Mouse (Mus musculus): Measurements from ENCODE around the gene Slc12a6. TPM values are rescaled to one million over a fixed set of nuclear protein-coding genes. Genes with fewer than 3 reads are reported as not detected.

The Slc12a6 gene
- total RNA-seq, 1 experiment, result 20.7 TPM

- no peaks in the 10 kb centered on the region for H3K4me1 ChIP-seq (ENCODE audit: control insufficient read depth in 2 of 2, insufficient read depth in 2 of 2, low read length in 2 of 2, poor library complexity in 1 of 2)
- no peaks in the 10 kb centered on the region for H3K9me3 ChIP-seq (ENCODE audit: control insufficient read depth, insufficient read depth, low read depth, low read length)
- no peak overlapping the region for H3K9ac ChIP-seq (ENCODE audit: insufficient read depth, low read depth, low read length, poor library complexity, severe bottlenecking)
- no peaks in the 10 kb centered on the region for H3K36me3 ChIP-seq (ENCODE audit: control insufficient read depth, insufficient read depth, low read length, poor library complexity, severe bottlenecking)
- H3K27ac ChIP-seq (ENCODE audit: insufficient read depth, low read depth, low read length, poor library complexity, severe bottlenecking), result no peak overlapping the region
- no peak for DNase-seq (ENCODE audit: low read depth, low spot score)
- H3K4me3 ChIP-seq (ENCODE audit: insufficient read depth in 1 of 2, low read depth in 1 of 2, low read length in 2 of 2, poor library complexity in 1 of 2, severe bottlenecking in 1 of 2), result no peak overlapping the region
- in situ Hi-C loops (cut with MboI; ENCODE audit: low sequenced_read_pairs in 2 of 2, unreplicated experiment in 2 of 2), result no loop called here
- TF ChIP-seq ZC3H11A (IDR thresholded peaks at IDR 0.05; ENCODE audit: borderline replicate concordance, low read depth, low read length), result no peak
- no peak for TF ChIP-seq HCFC1 (IDR thresholded peaks at IDR 0.05; ENCODE audit: borderline replicate concordance, insufficient read depth, low read length)
- no peak for TF ChIP-seq ZNF384 (IDR thresholded peaks at IDR 0.05; ENCODE audit: low read depth, low read length)
- no peak for TF ChIP-seq MAFK (IDR thresholded peaks at IDR 0.05; ENCODE audit: insufficient read depth, low read depth, low read length)
- no peak for TF ChIP-seq CHD2 (IDR thresholded peaks at IDR 0.05; ENCODE audit: low read depth, low read length)
Measured at GRCm38 (mm10) chr2:112292823-112293222, 27.2 kb downstream of the Slc12a6 start.

DNA sequence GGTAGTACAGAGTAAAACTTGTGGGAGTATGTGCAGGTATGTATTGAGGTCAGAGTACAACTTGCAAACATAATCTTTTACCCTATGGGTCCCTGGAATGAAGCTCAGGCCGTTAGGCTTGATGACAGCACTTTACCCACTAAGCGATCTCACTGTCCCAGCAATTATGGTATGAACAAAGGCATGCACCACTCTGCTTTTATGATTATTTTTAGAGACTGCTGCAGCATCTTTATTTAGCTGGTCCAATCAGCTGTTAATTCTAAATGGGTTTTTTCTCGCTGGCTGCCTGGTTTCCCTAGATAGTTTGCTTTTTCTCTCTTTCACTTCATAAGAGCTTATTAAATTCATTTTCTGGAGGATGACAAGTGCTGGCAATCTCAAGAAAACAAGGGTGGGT lies 30.6 kb downstream of the Slc12a6 start:
- H3K9me3 ChIP-seq (ENCODE audit: control insufficient read depth, insufficient read depth, low read depth, low read length), result no peaks in the 10 kb centered on the region
- TF ChIP-seq ZC3H11A (IDR thresholded peaks at IDR 0.05; ENCODE audit: borderline replicate concordance, low read depth, low read length) (no peak), CHD2 (IDR thresholded peaks at IDR 0.05; ENCODE audit: low read depth, low read length) (no peak), HCFC1 (IDR thresholded peaks at IDR 0.05; ENCODE audit: borderline replicate concordance, insufficient read depth, low read length) (no peak), ZNF384 (IDR thresholded peaks at IDR 0.05; ENCODE audit: low read depth, low read length) (no peak), MAFK (IDR thresholded peaks at IDR 0.05; ENCODE audit: insufficient read depth, low read depth, low read length) (no peak)
- no peak overlapping the region for H3K9ac ChIP-seq (ENCODE audit: insufficient read depth, low read depth, low read length, poor library complexity, severe bottlenecking)
- H3K27ac ChIP-seq (ENCODE audit: insufficient read depth, low read depth, low read length, poor library complexity, severe bottlenecking), result no peak overlapping the region
- H3K36me3 ChIP-seq (ENCODE audit: control insufficient read depth, insufficient read depth, low read length, poor library complexity, severe bottlenecking), result no peaks in the 10 kb centered on the region
- no peak overlapping the region for H3K4me3 ChIP-seq (ENCODE audit: insufficient read depth in 1 of 2, low read depth in 1 of 2, low read length in 2 of 2, poor library complexity in 1 of 2, severe bottlenecking in 1 of 2)
- in situ Hi-C loops (cut with MboI; ENCODE audit: low sequenced_read_pairs in 2 of 2, unreplicated experiment in 2 of 2), result no loop called here
- H3K4me1 ChIP-seq (ENCODE audit: control insufficient read depth in 2 of 2, insufficient read depth in 2 of 2, low read length in 2 of 2, poor library complexity in 1 of 2), result no peaks in the 10 kb centered on the region
- no peak for DNase-seq (ENCODE audit: low read depth, low spot score)

GRCm38 (mm10) chr2:112298221-112298620 lies 32.6 kb downstream of the Slc12a6 start:
- Histone ChIP-seq H3K4me1 (ENCODE audit: control insufficient read depth in 2 of 2, insufficient read depth in 2 of 2, low read length in 2 of 2, poor library complexity in 1 of 2) (no peaks in the 10 kb centered on the region), H3K4me3 (ENCODE audit: insufficient read depth in 1 of 2, low read depth in 1 of 2, low read length in 2 of 2, poor library complexity in 1 of 2, severe bottlenecking in 1 of 2) (no peak overlapping the region), H3K36me3 (ENCODE audit: control insufficient read depth, insufficient read depth, low read length, poor library complexity, severe bottlenecking) (no peaks in the 10 kb centered on the region), H3K27ac (ENCODE audit: insufficient read depth, low read depth, low read length, poor library complexity, severe bottlenecking) (no peak overlapping the region), H3K9me3 (ENCODE audit: control insufficient read depth, insufficient read depth, low read depth, low read length) (no peaks in the 10 kb centered on the region), H3K9ac (ENCODE audit: insufficient read depth, low read depth, low read length, poor library complexity, severe bottlenecking) (no peak overlapping the region)
- no peak for DNase-seq (ENCODE audit: low read depth, low spot score)
- in situ Hi-C loops (cut with MboI; ENCODE audit: low sequenced_read_pairs in 2 of 2, unreplicated experiment in 2 of 2), result no loop called here
- TF ChIP-seq ZNF384 (IDR thresholded peaks at IDR 0.05; ENCODE audit: low read depth, low read length) (no peak), CHD2 (IDR thresholded peaks at IDR 0.05; ENCODE audit: low read depth, low read length) (no peak), HCFC1 (IDR thresholded peaks at IDR 0.05; ENCODE audit: borderline replicate concordance, insufficient read depth, low read length) (no peak), ZC3H11A (IDR thresholded peaks at IDR 0.05; ENCODE audit: borderline replicate concordance, low read depth, low read length) (no peak), MAFK (IDR thresholded peaks at IDR 0.05; ENCODE audit: insufficient read depth, low read depth, low read length) (no peak)

DNA sequence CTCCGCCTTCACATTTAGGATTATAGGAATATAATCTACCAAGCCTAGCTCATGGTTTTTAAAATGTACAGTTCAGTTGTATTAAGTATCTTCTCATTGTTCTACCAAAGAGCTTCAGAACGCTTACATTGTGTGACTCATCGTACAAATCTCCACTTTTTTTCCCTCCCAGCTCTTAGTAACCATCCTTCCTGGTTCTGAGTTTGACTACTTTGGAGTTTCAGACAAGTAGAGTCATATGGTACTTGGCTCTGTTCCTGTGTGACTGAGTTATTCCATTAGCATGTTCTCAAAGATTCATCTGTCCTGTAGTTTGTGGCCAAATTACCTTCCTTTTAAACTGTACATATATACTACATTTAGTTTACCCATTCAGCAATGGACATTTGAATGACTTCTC lies 43.0 kb downstream of the Slc12a6 start:
- no peaks in the 10 kb centered on the region for H3K9me3 ChIP-seq (ENCODE audit: control insufficient read depth, insufficient read depth, low read depth, low read length)
- no peaks in the 10 kb centered on the region for H3K36me3 ChIP-seq (ENCODE audit: control insufficient read depth, insufficient read depth, low read length, poor library complexity, severe bottlenecking)
- DNase-seq (ENCODE audit: low read depth, low spot score), result no peak
- H3K4me1 ChIP-seq (ENCODE audit: control insufficient read depth in 2 of 2, insufficient read depth in 2 of 2, low read length in 2 of 2, poor library complexity in 1 of 2), result no peaks in the 10 kb centered on the region
- H3K27ac ChIP-seq (ENCODE audit: insufficient read depth, low read depth, low read length, poor library complexity, severe bottlenecking), result no peak overlapping the region
- no peak for TF ChIP-seq ZNF384 (IDR thresholded peaks at IDR 0.05; ENCODE audit: low read depth, low read length)
- TF ChIP-seq CHD2 (IDR thresholded peaks at IDR 0.05; ENCODE audit: low read depth, low read length), result no peak
- no peak for TF ChIP-seq MAFK (IDR thresholded peaks at IDR 0.05; ENCODE audit: insufficient read depth, low read depth, low read length)
- no peak for TF ChIP-seq ZC3H11A (IDR thresholded peaks at IDR 0.05; ENCODE audit: borderline replicate concordance, low read depth, low read length)
- no peak for TF ChIP-seq HCFC1 (IDR thresholded peaks at IDR 0.05; ENCODE audit: borderline replicate concordance, insufficient read depth, low read length)
- H3K9ac ChIP-seq (ENCODE audit: insufficient read depth, low read depth, low read length, poor library complexity, severe bottlenecking), result no peak overlapping the region
- in situ Hi-C loops (cut with MboI; ENCODE audit: low sequenced_read_pairs in 2 of 2, unreplicated experiment in 2 of 2), result no loop called here
- no peak overlapping the region for H3K4me3 ChIP-seq (ENCODE audit: insufficient read depth in 1 of 2, low read depth in 1 of 2, low read length in 2 of 2, poor library complexity in 1 of 2, severe bottlenecking in 1 of 2)

DNA sequence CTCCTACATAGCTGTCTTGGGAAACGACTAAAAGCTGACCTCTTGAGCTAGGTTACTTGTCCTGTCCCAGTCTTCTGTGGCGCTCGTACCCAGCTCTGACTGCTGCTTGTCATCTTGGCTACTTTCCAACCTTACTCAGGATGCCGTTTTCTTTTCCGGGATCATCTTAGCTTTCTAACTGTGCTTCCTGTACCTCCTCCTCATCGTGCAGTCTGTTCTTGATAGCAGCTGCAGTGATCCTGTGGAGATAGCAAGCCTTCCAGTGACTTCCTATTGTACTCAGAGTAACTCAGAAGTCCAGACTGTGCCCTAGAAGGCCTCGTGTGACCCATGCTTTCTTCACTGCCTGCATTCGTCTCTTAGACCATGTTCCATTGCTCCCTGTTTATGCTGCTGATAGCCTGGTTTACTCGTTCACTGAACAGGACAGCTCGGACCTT lies 43.6 kb downstream of the Slc12a6 start:
- DNase-seq (ENCODE audit: low read depth, low spot score), result no peak
- Histone ChIP-seq H3K36me3 (ENCODE audit: control insufficient read depth, insufficient read depth, low read length, poor library complexity, severe bottlenecking) (no peaks in the 10 kb centered on the region), H3K9me3 (ENCODE audit: control insufficient read depth, insufficient read depth, low read depth, low read length) (no peaks in the 10 kb centered on the region), H3K4me3 (ENCODE audit: insufficient read depth in 1 of 2, low read depth in 1 of 2, low read length in 2 of 2, poor library complexity in 1 of 2, severe bottlenecking in 1 of 2) (no peak overlapping the region), H3K27ac (ENCODE audit: insufficient read depth, low read depth, low read length, poor library complexity, severe bottlenecking) (no peak overlapping the region), H3K9ac (ENCODE audit: insufficient read depth, low read depth, low read length, poor library complexity, severe bottlenecking) (no peak overlapping the region), H3K4me1 (ENCODE audit: control insufficient read depth in 2 of 2, insufficient read depth in 2 of 2, low read length in 2 of 2, poor library complexity in 1 of 2) (no peaks in the 10 kb centered on the region)
- TF ChIP-seq ZNF384 (IDR thresholded peaks at IDR 0.05; ENCODE audit: low read depth, low read length) (no peak), HCFC1 (IDR thresholded peaks at IDR 0.05; ENCODE audit: borderline replicate concordance, insufficient read depth, low read length) (no peak), CHD2 (IDR thresholded peaks at IDR 0.05; ENCODE audit: low read depth, low read length) (no peak), ZC3H11A (IDR thresholded peaks at IDR 0.05; ENCODE audit: borderline replicate concordance, low read depth, low read length) (no peak), MAFK (IDR thresholded peaks at IDR 0.05; ENCODE audit: insufficient read depth, low read depth, low read length) (no peak)
- in situ Hi-C loops (cut with MboI; ENCODE audit: low sequenced_read_pairs in 2 of 2, unreplicated experiment in 2 of 2), result no loop called here

Measured in ES-E14 (cell line).